Mouse (Mus musculus) CD4-positive, CD25-positive, alpha-beta regulatory T cell (primary cell): ENCODE results near the gene Sgk2. TPM values are rescaled to one million over a fixed set of nuclear protein-coding genes. Genes with fewer than 3 reads are reported as not detected.

ENCODE experiments used
- polyA plus RNA-seq: library from polyadenylated mRNA; unstranded; fragments of 100-300 nt; shearing (Covaris generic); gene quantifications from one replicate; pipeline ENCODE4 v1.2.1, GENCODE M21; 2017

The Sgk2 gene
- polyA plus RNA-seq: 0.11 TPM

DNA sequence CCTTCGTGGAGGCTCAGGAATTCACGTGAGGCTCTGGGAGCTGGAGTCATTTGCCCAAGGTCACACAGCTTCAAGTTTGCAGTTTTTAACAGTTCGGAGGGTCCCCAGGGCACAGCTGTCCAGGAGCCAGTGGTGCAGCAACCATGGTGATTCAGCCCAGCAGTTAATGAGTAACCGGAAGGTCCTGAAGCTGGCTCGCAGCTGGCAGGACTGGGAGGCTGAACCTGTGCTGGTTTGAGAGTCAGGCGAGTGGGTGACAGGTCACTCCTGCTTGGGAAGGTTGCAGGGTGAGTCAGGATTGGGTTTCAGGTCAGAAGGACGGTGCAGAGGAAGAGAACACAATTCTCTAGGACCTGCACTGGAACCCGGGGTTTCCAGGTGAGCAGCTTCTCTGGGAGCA is at the start of gene Sgk2:
Gene Sgk2 (plus strand): TSS at position 113 of the 400 bp plus-strand sequence.

DNA sequence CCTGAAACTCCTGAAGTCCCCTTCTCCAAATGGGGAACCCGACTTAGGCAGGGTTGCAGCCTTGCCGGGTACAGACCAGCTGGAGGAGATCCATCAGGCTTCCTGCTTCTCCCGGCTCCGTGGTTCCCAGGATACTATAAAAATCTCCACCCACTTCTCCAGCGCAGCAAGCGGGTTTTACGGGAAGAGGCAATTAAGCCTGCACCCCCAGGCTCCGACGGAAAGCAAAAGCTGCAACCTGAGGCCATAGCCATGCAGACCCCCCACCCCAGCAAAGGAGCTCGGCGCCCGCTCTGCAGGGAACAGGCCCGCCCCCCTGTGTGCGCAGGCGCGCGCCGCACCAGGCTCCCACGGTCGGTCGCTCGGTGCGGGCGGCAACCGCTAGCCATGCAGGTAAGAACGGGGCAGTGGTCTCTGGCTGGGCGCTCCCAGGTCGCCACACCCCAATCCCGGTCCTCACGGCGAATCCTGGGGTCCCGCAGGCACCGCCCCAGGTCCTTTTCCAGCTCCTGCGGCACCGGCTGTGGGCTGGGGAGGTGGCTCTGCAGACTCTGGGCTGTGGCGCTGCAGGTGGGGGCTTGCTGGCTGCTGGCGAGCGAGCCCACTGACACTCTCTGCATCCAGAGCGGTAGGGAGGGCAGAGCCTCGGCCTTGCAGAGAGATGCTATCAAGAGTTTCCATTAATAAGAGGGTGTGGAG is 43.8 kb upstream of the Sgk2 start, which contains the start of gene L3mbtl1:
Gene L3mbtl1 (plus strand): TSS at position 325 of the 699 bp plus-strand sequence.

GRCm38 (mm10) chr2:163016916-163017743 is 30.0 kb downstream of the Sgk2 start, which contains the start of gene Ift52:
Gene Ift52, plus strand, starts transcription at chr2:163017354.

DNA sequence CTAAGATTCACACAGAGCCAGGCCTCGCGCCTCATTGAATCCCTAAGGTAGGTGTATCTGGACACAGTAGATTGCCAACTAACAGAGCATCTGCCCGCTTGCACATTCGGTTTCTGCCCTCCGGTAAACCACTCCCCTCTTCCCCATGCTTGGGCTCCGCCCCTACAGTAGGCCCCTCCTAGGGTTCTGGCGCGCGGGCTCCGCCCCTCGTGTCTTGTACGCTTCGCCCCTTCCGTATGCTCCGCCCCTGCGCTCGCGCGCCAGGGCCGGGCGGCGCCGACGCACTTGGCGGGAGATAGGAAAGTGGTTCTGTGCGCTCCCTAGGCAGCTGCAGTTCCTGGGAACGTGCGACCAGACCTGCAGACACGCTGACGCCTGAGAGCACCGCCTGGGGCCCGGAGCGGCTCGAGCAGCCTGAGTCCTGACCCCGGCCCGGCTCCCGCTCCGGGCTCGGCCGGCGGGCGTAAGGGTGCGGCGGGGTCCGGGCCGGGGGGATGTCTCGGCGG is 67.3 kb downstream of the Sgk2 start, which contains the start of gene Mybl2:
Gene Mybl2 (plus strand): TSS at position 353 of the 506 bp plus-strand sequence.

Other genes with a start within 250 kb of the Sgk2 start
- gene Srsf6, start 55.8 kb upstream of the Sgk2 start, polyA plus RNA-seq: 163 TPM
- gene L3mbtl1, start 43.9 kb upstream of the Sgk2 start, polyA plus RNA-seq: not detected
- gene Ift52, start 30.0 kb downstream of the Sgk2 start, polyA plus RNA-seq: 61.6 TPM
- gene Mybl2, start 67.4 kb downstream of the Sgk2 start, polyA plus RNA-seq: 4.2 TPM
- not detected for gene Gtsf1l, start 100.5 kb downstream of the Sgk2 start, polyA plus RNA-seq
- gene Tox2, start 215.8 kb downstream of the Sgk2 start, polyA plus RNA-seq: 26.3 TPM